Mouse (Mus musculus) embryonic fibroblast, embryonic 13.5 days (primary cell): ENCODE results near the gene Rab31.

Experiments
- CTCF ChIP-seq: IDR thresholded peaks from 2 replicates; pipeline ENCODE4 v1.5.1; 2011; ENCODE audit warnings: mild to moderate bottlenecking, control low read depth, low read length, moderate library complexity, borderline replicate concordance; ENCODE audit not compliant: insufficient read depth
- POLR2A ChIP-seq: IDR thresholded peaks from 2 replicates; pipeline ENCODE4 v1.6.1; 2011; ENCODE audit warnings: low read depth, mild to moderate bottlenecking, control low read depth, low read length, moderate library complexity

GRCm38 (mm10) chr17:65776228-65776627, 3.7 kb upstream of the Rab31 start:
- TF ChIP-seq POLR2A = no peak
- no peak for TF ChIP-seq CTCF
